Comparison of ENCODE assay signal across 14 mouse cellular contexts in the genomic region with DNA sequence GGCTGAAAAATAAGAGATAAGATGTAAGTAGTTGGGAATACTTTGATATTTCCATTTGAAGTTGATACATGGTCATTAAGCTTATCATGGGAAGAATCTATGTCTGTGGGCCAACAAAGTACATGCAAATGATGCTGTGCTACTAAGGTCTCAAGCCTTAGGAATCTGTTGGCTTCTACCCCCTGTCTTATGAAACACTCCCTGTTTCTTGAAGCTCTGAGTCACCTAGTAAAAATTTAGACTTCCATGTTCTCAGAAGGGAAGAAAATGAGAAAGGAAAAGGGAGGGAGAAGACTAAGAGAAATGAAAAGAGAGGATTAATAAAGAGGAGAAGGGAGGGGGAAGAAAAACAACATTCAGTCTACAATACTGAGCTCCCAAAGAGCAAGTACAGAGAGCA. TPM values are rescaled to one million over a fixed set of nuclear protein-coding genes. Genes with fewer than 3 reads are reported as not detected.
"Had no signal": no experiment of that assay in that cellular context is flagged by ENCODE, and none has a peak within 500 bp of the region (broad histone marks: within the 10 kb centered on the region; RNA-seq: fewer than 3 reads in every experiment).

No protein-coding gene starts in this region.

- DNase-seq: kidney, adult 18-20 months; kidney, postnatal 10 days; lung, embryonic 14.5 days; right cerebral cortex, adult 18-20 months; right cerebral cortex, postnatal 25 days; thymus, postnatal 4 days had no signal

- H3K4me1 ChIP-seq: limb, embryonic 10.5 days; liver, embryonic 15.5 days; midbrain, embryonic 12.5 days had no signal

- H3K4me2 ChIP-seq: liver, embryonic 11.5 days; liver, embryonic 15.5 days; lung, embryonic 14.5 days; midbrain, embryonic 12.5 days had no signal

- H3K4me3 ChIP-seq: left cerebral cortex, adult 2 months; limb, embryonic 10.5 days; liver, embryonic 15.5 days; midbrain, embryonic 12.5 days had no signal

- H3K27me3 ChIP-seq: liver, embryonic 15.5 days; midbrain, embryonic 12.5 days had no signal

- ATAC-seq: midbrain, embryonic 16.5 days had no signal

- H3K36me3 ChIP-seq: limb, embryonic 10.5 days; liver, embryonic 15.5 days; midbrain, embryonic 12.5 days had no signal

RNA-seq across cellular contexts. Expression of a gene that starts 41.1 kb away (rescaled TPM):
- total RNA-seq: megakaryocyte-erythroid progenitor cell, adult 5-6 weeks had no signal
- polyA plus RNA-seq: macrophage had no signal
